Mouse (Mus musculus) neural tube, embryonic 12.5 days (tissue): Measurements from ENCODE around the gene Dsn1. TPM values are rescaled to one million over a fixed set of nuclear protein-coding genes. Genes with fewer than 3 reads are reported as not detected.

Experiments
- ATAC-seq: fragments of 200-750 bp; cut with Nextera tagmentation; 2 replicates; pipeline ENCODE4 v1.8.0; 2017; ENCODE audit warnings: low read depth, mild to moderate bottlenecking, moderate TSS enrichment, moderate library complexity; ENCODE audit not compliant: low FRiP score
- H3K27ac ChIP-seq: fragments of 300-500 bp; sonication (generic); 2 replicates; pipeline ENCODE4 v1.5.1; 2016
- H3K27me3 ChIP-seq: fragments of 300-500 bp; sonication (generic); replicated peaks from 2 replicates; pipeline ENCODE4 v1.6.1; 2016; ENCODE audit warnings: mild to moderate bottlenecking
- H3K36me3 ChIP-seq: fragments of 300-500 bp; sonication (generic); 2 replicates; pipeline ENCODE4 v1.6.1; 2016; ENCODE audit warnings: mild to moderate bottlenecking
- H3K4me1 ChIP-seq: fragments of 300-500 bp; sonication (generic); 2 replicates; pipeline ENCODE4 v1.6.1; 2016
- H3K4me2 ChIP-seq: fragments of 300-500 bp; sonication (generic); replicated peaks from 2 replicates; pipeline ENCODE4 v1.6.1; 2016; ENCODE audit warnings: mild to moderate bottlenecking
- H3K4me3 ChIP-seq: fragments of 300-500 bp; sonication (generic); 2 replicates; pipeline ENCODE4 v1.5.1; 2016
- H3K9ac ChIP-seq: fragments of 300-500 bp; sonication (generic); 2 replicates; pipeline ENCODE4 v1.6.1; 2016; ENCODE audit warnings: mild to moderate bottlenecking
- H3K9me3 ChIP-seq: fragments of 300-500 bp; sonication (generic); 2 replicates; pipeline ENCODE4 v1.6.1; 2016; ENCODE audit warnings: mild to moderate bottlenecking
- WGBS: fragments of 180-500 bp; shearing (Covaris S2); methylation state at CpG from one replicate; pipeline ENCODE4 v1.1.7; 2016; 5-methylcytosine and 5-hydroxymethylcytosine counted together
- polyA plus RNA-seq: library from polyadenylated mRNA; unstranded; fragments of >200 nt; fragmentation: Nextera tagmentation; extraction: Ambion mirVana; gene quantifications from 2 replicates; pipeline ENCODE4 v1.2.1, GENCODE M21; 2016

Gene Dsn1
- polyA plus RNA-seq, 1 experiment from 2014 or later, result 30.3 TPM

- no peak overlapping the region for H3K9ac ChIP-seq
- no peak overlapping the region for H3K4me3 ChIP-seq
These were observed 50.6 kb downstream of the Dsn1 start for GRCm38 (mm10) chr2:156956306-156956705.

GRCm38 (mm10) chr2:156954463-156954862, 52.5 kb downstream of the Dsn1 start:
- no peak overlapping the region for H3K4me3 ChIP-seq
- ATAC-seq, result no peak
- 92% methylated on average over 5 of the region's 5 CpGs for WGBS
- H3K4me1 ChIP-seq, result no peaks in the 10 kb centered on the region
- no peak overlapping the region for H3K27ac ChIP-seq
- H3K9ac ChIP-seq, result no peak overlapping the region
- H3K27me3 ChIP-seq, result no peaks in the 10 kb centered on the region
- no peaks in the 10 kb centered on the region for H3K9me3 ChIP-seq
- no peak overlapping the region for H3K4me2 ChIP-seq
- no peaks in the 10 kb centered on the region for H3K36me3 ChIP-seq

More at GRCm38 (mm10) chr2:156956306-156956705, 50.6 kb downstream of the Dsn1 start:
- Histone ChIP-seq H3K36me3 (no peaks in the 10 kb centered on the region), H3K4me2 (no peak overlapping the region), H3K27me3 (no peaks in the 10 kb centered on the region), H3K4me1 (no peaks in the 10 kb centered on the region), H3K9me3 (no peaks in the 10 kb centered on the region), H3K27ac (no peak overlapping the region)
- WGBS, result 74% methylated on average over 7 of the region's 7 CpGs
- ATAC-seq, result no peak

- no peak overlapping the region for H3K9ac ChIP-seq
- peaks cover 8% of the 10 kb centered on the region for H3K36me3 ChIP-seq
- no peak overlapping the region for H3K27ac ChIP-seq
- H3K4me1 ChIP-seq, result no peaks in the 10 kb centered on the region
- H3K4me3 ChIP-seq, result no peak overlapping the region
- no peak for ATAC-seq
- H3K9me3 ChIP-seq, result no peaks in the 10 kb centered on the region
- no peak overlapping the region for H3K4me2 ChIP-seq
- WGBS, result 90% methylated on average over 10 of the region's 10 CpGs
- no peaks in the 10 kb centered on the region for H3K27me3 ChIP-seq
These were observed 55.5 kb downstream of the Dsn1 start for GRCm38 (mm10) chr2:156951301-156952094.

- Histone ChIP-seq H3K4me2 (no peak overlapping the region), H3K36me3 (peaks cover 12% of the 10 kb centered on the region)
- WGBS, result 97% methylated on average over 3 of the region's 3 CpGs
These were observed 56.1 kb downstream of the Dsn1 start for GRCm38 (mm10) chr2:156950816-156951215.

More at GRCm38 (mm10) chr2:156950816-156951215, 56.1 kb downstream of the Dsn1 start:
- H3K9me3 ChIP-seq, result no peaks in the 10 kb centered on the region
- H3K9ac ChIP-seq, result no peak overlapping the region
- H3K27ac ChIP-seq, result no peak overlapping the region
- no peak for ATAC-seq
- no peak overlapping the region for H3K4me3 ChIP-seq
- no peaks in the 10 kb centered on the region for H3K4me1 ChIP-seq
- H3K27me3 ChIP-seq, result no peaks in the 10 kb centered on the region

Other genes with a start within 250 kb of the Dsn1 start
- 71.8 and 73.4 TPM in 2 replicates for gene Myl9, start 231.7 kb downstream of the Dsn1 start, polyA plus RNA-seq
- 61.2 and 61.7 TPM in 2 replicates for gene Tgif2, start 167.1 kb downstream of the Dsn1 start, polyA plus RNA-seq
- gene 4930518I15Rik, start 149.2 kb downstream of the Dsn1 start, polyA plus RNA-seq, result 10.7 and 10.9 TPM in 2 replicates
- gene Rab5if, start 144.0 kb downstream of the Dsn1 start, polyA plus RNA-seq, result 169 and 179 TPM in 2 replicates
- gene Sla2, start 120.0 kb downstream of the Dsn1 start, polyA plus RNA-seq, result 0.35 and 0.50 TPM in 2 replicates
- 61.8 and 63.4 TPM in 2 replicates for gene Ndrg3, start 15.1 kb downstream of the Dsn1 start, polyA plus RNA-seq
- gene Soga1, start 72.1 kb upstream of the Dsn1 start, polyA plus RNA-seq, result 6.1 TPM in 2 replicates
- gene Tldc2, start 79.9 kb upstream of the Dsn1 start, polyA plus RNA-seq, result not detected in 2 replicates
- 15.9 and 17.5 TPM in 2 replicates for gene Samhd1, start 128.1 kb upstream of the Dsn1 start, polyA plus RNA-seq
- 17.3 and 19.3 TPM in 2 replicates for gene Rbl1, start 197.4 kb upstream of the Dsn1 start, polyA plus RNA-seq